Mouse (Mus musculus) embryonic facial prominence, embryonic 14.5 days (tissue): Measurements from ENCODE around the gene Nr2f1. TPM values are rescaled to one million over a fixed set of nuclear protein-coding genes. Genes with fewer than 3 reads are reported as not detected.
A peak's percentile ranks its signal among the peaks of the same experiment; 100 is the strongest.

ENCODE experiments used
- ATAC-seq: fragments of 200-750 bp; cut with Nextera tagmentation; 2 replicates; pipeline ENCODE4 v1.8.0; 2017; ENCODE audit warnings: low read depth, moderate number of reproducible peaks, moderate TSS enrichment
- DNase-seq: peaks from one replicate; pipeline ENCODE4 v3.0.0-alpha.2; 2015; ENCODE audit warnings: low spot score
- H3K27ac ChIP-seq: fragments of 300-500 bp; sonication (generic); replicated peaks from 2 replicates; pipeline ENCODE4 v1.5.1; 2014; ENCODE audit warnings: low read depth, mild to moderate bottlenecking, low read length, moderate library complexity
- H3K27me3 ChIP-seq: fragments of 300-500 bp; sonication (generic); replicated peaks from 2 replicates; pipeline ENCODE4 v1.6.1; 2014; ENCODE audit warnings: low read length; ENCODE audit not compliant: control insufficient read depth, insufficient read depth
- H3K36me3 ChIP-seq: fragments of 300-500 bp; sonication (generic); 2 replicates; pipeline ENCODE4 v1.6.1; 2014; ENCODE audit warnings: low read length, mixed read lengths; ENCODE audit not compliant: control insufficient read depth, insufficient read depth
- H3K4me1 ChIP-seq: fragments of 300-500 bp; sonication (generic); 2 replicates; pipeline ENCODE4 v1.6.1; 2014; ENCODE audit warnings: antibody characterized with exemption, low read length; ENCODE audit not compliant: control insufficient read depth, insufficient read depth
- H3K4me2 ChIP-seq: fragments of 300-500 bp; sonication (generic); 2 replicates; pipeline ENCODE4 v1.6.1; 2014; ENCODE audit warnings: low read depth, mild to moderate bottlenecking, low read length, moderate library complexity, mixed read lengths
- H3K4me3 ChIP-seq: fragments of 300-500 bp; sonication (generic); 2 replicates; pipeline ENCODE4 v1.5.1; 2014; ENCODE audit warnings: low read depth, mild to moderate bottlenecking, low read length
- H3K9ac ChIP-seq: fragments of 300-500 bp; sonication (generic); 2 replicates; pipeline ENCODE4 v1.6.1; 2014; ENCODE audit warnings: low read depth, mild to moderate bottlenecking, low read length, moderate library complexity, mixed read lengths
- H3K9me3 ChIP-seq: fragments of 300-500 bp; sonication (generic); 2 replicates; pipeline ENCODE4 v1.6.1; 2016; ENCODE audit warnings: low read length; ENCODE audit not compliant: control insufficient read depth
- WGBS: fragments of 180-500 bp; shearing (Covaris S2); extraction: QIAGEN DNeasy Blood & Tissue Kit; methylation state at CpG from one replicate; pipeline ENCODE4 v1.1.7; 2014; 5-methylcytosine and 5-hydroxymethylcytosine counted together
- polyA plus RNA-seq: library from polyadenylated mRNA; unstranded; fragments of >200 nt; fragmentation: Nextera tagmentation; extraction: Ambion mirVana; gene quantifications from 2 replicates; pipeline ENCODE4 v1.2.1, GENCODE M21; 2014

The Nr2f1 gene
- polyA plus RNA-seq, 1 experiment from 2014 or later = 17.9 TPM

- Histone ChIP-seq H3K4me3 (peak overlapping the region; percentile 81), H3K4me1 (peaks cover 8% of the 10 kb centered on the region; the same call in 1 of the 2 replicates), H3K27me3 (peaks cover 32% of the 10 kb centered on the region), H3K4me2 (peak overlapping the region; percentile 85), H3K9me3 (no peaks in the 10 kb centered on the region), H3K9ac (peak overlapping the region; percentile 93), H3K36me3 (0 out of 2 replicates have a peak, but pooled peaks cover 4% of the 10 kb centered on the region), H3K27ac (peak overlapping the region; percentile 98)
- ATAC-seq (no peak), DNase-seq (no peak)
- under 1% methylated on average over 9 of the region's 9 CpGs for WGBS
Observed at GRCm38 (mm10) chr13:78197286-78197818, 2.2 kb downstream of the Nr2f1 start.

GRCm38 (mm10) chr13:78196236-78196796 is 3.2 kb downstream of the Nr2f1 start:
- Histone ChIP-seq H3K4me2 (peak overlapping the region; percentile 85), H3K9ac (peak overlapping the region; percentile 76), H3K27me3 (peaks cover 40% of the 10 kb centered on the region), H3K4me3 (peak overlapping the region; percentile 81), H3K9me3 (no peaks in the 10 kb centered on the region), H3K4me1 (peaks cover 8% of the 10 kb centered on the region; the same call in 1 of the 2 replicates), H3K27ac (peak overlapping the region; percentile 98), H3K36me3 (0 out of 2 replicates have a peak, but pooled peaks cover 4% of the 10 kb centered on the region)
- DNase-seq = no peak
- no peak for ATAC-seq
- WGBS = 28% methylated on average over 7 of the region's 7 CpGs

GRCm38 (mm10) chr13:78195601-78196115 is 3.9 kb downstream of the Nr2f1 start:
- DNase-seq = no peak
- peak overlapping the region; percentile 98 for H3K27ac ChIP-seq

GRCm38 (mm10) chr13:78194850-78195600 is 4.5 kb downstream of the Nr2f1 start:
- no peak for DNase-seq
- peak overlapping the region; percentile 85 for H3K4me2 ChIP-seq
- 0 out of 2 replicates have a peak, but pooled peaks have one; percentile 5 for ATAC-seq
- no peaks in the 10 kb centered on the region for H3K9me3 ChIP-seq
- H3K27me3 ChIP-seq = peaks cover 51% of the 10 kb centered on the region
- WGBS = 6% methylated on average over 53 of the region's 64 CpGs
- 0 out of 2 replicates have a peak, but pooled peaks cover 4% of the 10 kb centered on the region for H3K36me3 ChIP-seq
- H3K4me3 ChIP-seq = peak overlapping the region; percentile 81
- H3K9ac ChIP-seq = peak overlapping the region; percentile 76
- peaks cover 8% of the 10 kb centered on the region; the same call in 1 of the 2 replicates for H3K4me1 ChIP-seq
- H3K27ac ChIP-seq = peak overlapping the region; percentile 98

More at GRCm38 (mm10) chr13:78195601-78196115, 3.9 kb downstream of the Nr2f1 start:
- H3K36me3 ChIP-seq = 0 out of 2 replicates have a peak, but pooled peaks cover 4% of the 10 kb centered on the region
- H3K4me3 ChIP-seq = peak overlapping the region; percentile 81
- H3K4me2 ChIP-seq = peak overlapping the region; percentile 85
- H3K9ac ChIP-seq = peak overlapping the region; percentile 76
- H3K9me3 ChIP-seq = no peaks in the 10 kb centered on the region
- peaks cover 8% of the 10 kb centered on the region; the same call in 1 of the 2 replicates for H3K4me1 ChIP-seq
- no peak for ATAC-seq
- 15% methylated on average over 13 of the region's 13 CpGs for WGBS
- H3K27me3 ChIP-seq = peaks cover 45% of the 10 kb centered on the region

- ATAC-seq (no peak), DNase-seq (no peak)
- WGBS = 19% methylated on average over 16 of the region's 26 CpGs
- Histone ChIP-seq H3K27ac (peak overlapping the region; percentile 98), H3K4me3 (peak overlapping the region; percentile 81), H3K9me3 (no peaks in the 10 kb centered on the region), H3K27me3 (peaks cover 57% of the 10 kb centered on the region), H3K4me1 (peaks cover 8% of the 10 kb centered on the region; the same call in 1 of the 2 replicates), H3K4me2 (peak overlapping the region; percentile 85), H3K9ac (peak overlapping the region; percentile 76), H3K36me3 (0 out of 2 replicates have a peak, but pooled peaks cover 4% of the 10 kb centered on the region)
Observed at GRCm38 (mm10) chr13:78194135-78194849, 5.3 kb downstream of the Nr2f1 start.

- 38% methylated on average over 4 of the region's 4 CpGs for WGBS
- peak overlapping the region; percentile 81 for H3K4me3 ChIP-seq
- peak overlapping the region; percentile 85 for H3K4me2 ChIP-seq
Observed at GRCm38 (mm10) chr13:78193211-78193610, 6.3 kb downstream of the Nr2f1 start.

GRCm38 (mm10) chr13:78189586-78189985 is 10.0 kb downstream of the Nr2f1 start:
- H3K9me3 ChIP-seq = no peaks in the 10 kb centered on the region
- H3K9ac ChIP-seq = no peak overlapping the region
- DNase-seq (no peak), ATAC-seq (no peak)
- WGBS = 42% methylated on average over 10 of the region's 10 CpGs
- no peak overlapping the region for H3K27ac ChIP-seq
- H3K36me3 ChIP-seq = no peaks in the 10 kb centered on the region
- peak overlapping the region; percentile 28 for H3K4me2 ChIP-seq
- peaks cover 70% of the 10 kb centered on the region for H3K27me3 ChIP-seq
- no peak overlapping the region for H3K4me3 ChIP-seq
- no peaks in the 10 kb centered on the region for H3K4me1 ChIP-seq

More at GRCm38 (mm10) chr13:78193211-78193610, 6.3 kb downstream of the Nr2f1 start:
- ATAC-seq (no peak), DNase-seq (no peak)
- Histone ChIP-seq H3K36me3 (0 out of 2 replicates have a peak, but pooled peaks cover 4% of the 10 kb centered on the region), H3K9ac (peak overlapping the region; percentile 76), H3K9me3 (no peaks in the 10 kb centered on the region), H3K27me3 (peaks cover 58% of the 10 kb centered on the region), H3K4me1 (peaks cover 8% of the 10 kb centered on the region; the same call in 1 of the 2 replicates), H3K27ac (peak overlapping the region; percentile 98)

- Histone ChIP-seq H3K27me3 (peaks cover 79% of the 10 kb centered on the region), H3K36me3 (no peaks in the 10 kb centered on the region), H3K4me1 (no peaks in the 10 kb centered on the region), H3K27ac (no peak overlapping the region), H3K9ac (no peak overlapping the region), H3K4me3 (no peak overlapping the region), H3K4me2 (no peak overlapping the region), H3K9me3 (no peaks in the 10 kb centered on the region)
- ATAC-seq = no peak
- DNase-seq = no peak
- 53% methylated on average over 5 of the region's 5 CpGs for WGBS
Observed at GRCm38 (mm10) chr13:78187833-78188232, 11.7 kb downstream of the Nr2f1 start.
